Mouse (Mus musculus) neural tube, embryonic 13.5 days (tissue): ENCODE measurements at regions not wholly inside any gene's neighbourhood (a gene's known extent, or its start where the extent isn't known, plus 50 kb on each side); places are given as distances from the start of the nearest gene placed in this dataset.

Experiments used
- ATAC-seq: fragments of 200-750 bp; cut with Nextera tagmentation; 2 replicates; pipeline ENCODE4 v1.8.0; 2017; ENCODE audit warnings: low read depth, mild to moderate bottlenecking, moderate TSS enrichment, moderate library complexity
- H3K27ac ChIP-seq: fragments of 300-500 bp; sonication (generic); replicated peaks from 2 replicates; pipeline ENCODE4 v1.5.1; 2015; ENCODE audit warnings: moderate library complexity, mild to moderate bottlenecking, inconsistent platforms
- H3K27me3 ChIP-seq: fragments of 300-500 bp; sonication (generic); 2 replicates; pipeline ENCODE4 v1.6.1; 2015; ENCODE audit warnings: mild to moderate bottlenecking, inconsistent platforms
- H3K36me3 ChIP-seq: fragments of 300-500 bp; sonication (generic); 2 replicates; pipeline ENCODE4 v1.6.1; 2015; ENCODE audit warnings: mild to moderate bottlenecking, inconsistent platforms
- H3K4me1 ChIP-seq: fragments of 300-500 bp; sonication (generic); replicated peaks from 2 replicates; pipeline ENCODE4 v1.6.1; 2015; ENCODE audit warnings: inconsistent platforms
- H3K4me2 ChIP-seq: fragments of 300-500 bp; sonication (generic); 2 replicates; pipeline ENCODE4 v1.6.1; 2015; ENCODE audit warnings: inconsistent platforms, mild to moderate bottlenecking, moderate library complexity
- H3K4me3 ChIP-seq: fragments of 300-500 bp; sonication (generic); 2 replicates; pipeline ENCODE4 v1.5.1; 2015; ENCODE audit warnings: mild to moderate bottlenecking, inconsistent platforms
- H3K9ac ChIP-seq: fragments of 300-500 bp; sonication (generic); 2 replicates; pipeline ENCODE4 v1.6.1; 2015; ENCODE audit warnings: moderate library complexity, mild to moderate bottlenecking, inconsistent platforms
- H3K9me3 ChIP-seq: fragments of 300-500 bp; sonication (generic); 2 replicates; pipeline ENCODE4 v1.6.1; 2016; ENCODE audit warnings: inconsistent platforms
- WGBS: fragments of 180-500 bp; shearing (Covaris S2); methylation state at CpG from one replicate; pipeline ENCODE4 v1.1.7; 2015; 5-methylcytosine and 5-hydroxymethylcytosine counted together

- H3K4me1 ChIP-seq: peaks cover 15% of the 10 kb centered on the region
- H3K27ac ChIP-seq: no peak overlapping the region
- no peaks in the 10 kb centered on the region for H3K9me3 ChIP-seq
- H3K27me3 ChIP-seq: no peaks in the 10 kb centered on the region
- ATAC-seq: peak; percentile 36; the same call in 1 of the 2 replicates
- WGBS: 23% methylated on average over 3 of the region's 3 CpGs
- H3K9ac ChIP-seq: no peak overlapping the region
- no peak overlapping the region for H3K4me3 ChIP-seq
- no peaks in the 10 kb centered on the region for H3K36me3 ChIP-seq
- no peak overlapping the region for H3K4me2 ChIP-seq
These were observed 54.0 kb upstream of the Tgm3 start for GRCm38 (mm10) chr2:129958120-129958519.

GRCm38 (mm10) chr2:129960364-129960763 is 51.8 kb upstream of the Tgm3 start:
- no peaks in the 10 kb centered on the region for H3K27me3 ChIP-seq
- no peak overlapping the region for H3K9ac ChIP-seq
- H3K36me3 ChIP-seq: no peaks in the 10 kb centered on the region
- WGBS: 82% methylated on average over 4 of the region's 4 CpGs
- no peaks in the 10 kb centered on the region for H3K9me3 ChIP-seq
- H3K4me3 ChIP-seq: no peak overlapping the region
- no peak for ATAC-seq
- H3K27ac ChIP-seq: no peak overlapping the region
- H3K4me2 ChIP-seq: no peak overlapping the region
- H3K4me1 ChIP-seq: peaks cover 8% of the 10 kb centered on the region

GRCm38 (mm10) chr2:129961522-129961921 is 50.6 kb upstream of the Tgm3 start:
- no peak for ATAC-seq
- whole genome bisulfite sequencing: 65% methylated on average over 5 of the region's 5 CpGs
- Histone ChIP-seq H3K4me3 (no peak overlapping the region), H3K27ac (no peak overlapping the region), H3K4me2 (no peak overlapping the region), H3K9me3 (no peaks in the 10 kb centered on the region), H3K9ac (no peak overlapping the region), H3K27me3 (no peaks in the 10 kb centered on the region), H3K36me3 (no peaks in the 10 kb centered on the region), H3K4me1 (peaks cover 4% of the 10 kb centered on the region; the same call in 1 of the 2 replicates)
